8 mouse cellular contexts compared by ENCODE assay signal in genomic region chr11:117968016-117968671, GRCm38 (mm10). TPM values are rescaled to one million over a fixed set of nuclear protein-coding genes. Genes with fewer than 3 reads are reported as not detected.
A peak's percentile ranks its signal among the peaks of the same experiment; 100 is the strongest.
DNase-seq lines count a peak whose midpoint lies in the region; ATAC-seq and TF ChIP-seq lines count a peak whose summit lies in the region.

No protein-coding gene starts in this region.

- no peak for TF ChIP-seq CTCF in testis, adult 2 months (IDR thresholded peaks at IDR 0.05; ENCODE audit: control insufficient read depth, insufficient read depth, insufficient replicate concordance, low read depth, low read length)
- no peak for TF ChIP-seq CTCF in heart, postnatal 0 days (IDR thresholded peaks at IDR 0.05; ENCODE audit: low read depth)

- H3K4me2 ChIP-seq in heart, postnatal 0 days (ENCODE audit: low read depth, low read length): peak overlapping the region; percentile 93
- peak overlapping the region; percentile 90 for H3K4me2 ChIP-seq in limb, embryonic 15.5 days
- peak overlapping the region; percentile 96 for H3K4me2 ChIP-seq in neural tube, embryonic 12.5 days (replicated peaks)

- no peaks in the 10 kb centered on the region for H3K9me3 ChIP-seq in heart, postnatal 0 days (replicated peaks; ENCODE audit: control insufficient read depth, low read length)
- no peaks in the 10 kb centered on the region for H3K9me3 ChIP-seq in limb, embryonic 15.5 days
- no peaks in the 10 kb centered on the region for H3K9me3 ChIP-seq in neural tube, embryonic 12.5 days

- under 1% methylated on average over 61 of the region's 64 CpGs for WGBS in heart, postnatal 0 days
- under 1% methylated on average over 64 of the region's 64 CpGs for WGBS in limb, embryonic 15.5 days
- under 1% methylated on average over 64 of the region's 64 CpGs for WGBS in neural tube, embryonic 12.5 days

- H3K4me1 ChIP-seq in testis, adult 2 months (ENCODE audit: control insufficient read depth, insufficient read depth, low read length): peaks cover 30% of the 10 kb centered on the region
- peaks cover 37% of the 10 kb centered on the region for H3K4me1 ChIP-seq in heart, postnatal 0 days (ENCODE audit: control insufficient read depth, insufficient read depth)
- peaks cover 65% of the 10 kb centered on the region for H3K4me1 ChIP-seq in limb, embryonic 15.5 days
- H3K4me1 ChIP-seq in neural tube, embryonic 12.5 days: peaks cover 67% of the 10 kb centered on the region

- H3K9ac ChIP-seq in heart, postnatal 0 days (replicated peaks; ENCODE audit: low read depth, low read length): peak overlapping the region; percentile 82
- peak overlapping the region; percentile 71 for H3K9ac ChIP-seq in limb, embryonic 15.5 days
- peak overlapping the region; percentile 77 for H3K9ac ChIP-seq in neural tube, embryonic 12.5 days

- H3K27ac ChIP-seq in testis, adult 2 months (ENCODE audit: control insufficient read depth, insufficient read depth, low read depth, low read length): no peak overlapping the region
- peak overlapping the region; percentile 91 for H3K27ac ChIP-seq in heart, postnatal 0 days (ENCODE audit: low read depth)
- peak overlapping the region; percentile 95 for H3K27ac ChIP-seq in limb, embryonic 15.5 days
- H3K27ac ChIP-seq in neural tube, embryonic 12.5 days: no peak overlapping the region; the same call in 1 of the 2 replicates

- peak overlapping the region; percentile 83 for H3K4me3 ChIP-seq in testis, adult 2 months (ENCODE audit: control insufficient read depth, low read depth, low read length)
- peak overlapping the region; percentile 64 for H3K4me3 ChIP-seq in heart, postnatal 0 days (ENCODE audit: low read depth, low read length)
- peak overlapping the region; percentile 57 for H3K4me3 ChIP-seq in limb, embryonic 15.5 days
- peak overlapping the region; percentile 63 for H3K4me3 ChIP-seq in neural tube, embryonic 12.5 days

- peak; percentile 59 for DNase-seq in adrenal gland, postnatal 10 days
- no peak for DNase-seq in adrenal gland, postnatal 4 days (ENCODE audit: low spot score in 2 of 2)
- DNase-seq in testis, postnatal 14 days (ENCODE audit: low spot score): no peak
- no peak for DNase-seq in heart, postnatal 0 days (ENCODE audit: low spot score)
- DNase-seq in c-Kit-positive CD71-positive TER-119-positive erythroid progenitor cells, embryonic 14.5 days (ENCODE audit: low spot score): no peak

- no peak for ATAC-seq in heart, postnatal 0 days (ENCODE audit: insufficient read depth, low read depth)
- no peak for ATAC-seq in limb, embryonic 15.5 days (ENCODE audit: insufficient number of reproducible peaks, low FRiP score, low TSS enrichment, low read depth)
- ATAC-seq in neural tube, embryonic 12.5 days (ENCODE audit: low FRiP score, low read depth): no peak

- H3K36me3 ChIP-seq in testis, adult 2 months (ENCODE audit: control insufficient read depth, insufficient read depth, low read length): no peaks in the 10 kb centered on the region
- 0 out of 2 replicates have a peak, but pooled peaks cover 6% of the 10 kb centered on the region for H3K36me3 ChIP-seq in heart, postnatal 0 days (replicated peaks; ENCODE audit: control insufficient read depth, insufficient read depth, low read length)
- H3K36me3 ChIP-seq in limb, embryonic 15.5 days: peaks cover 9% of the 10 kb centered on the region; the same call in 1 of the 2 replicates
- H3K36me3 ChIP-seq in neural tube, embryonic 12.5 days: no peaks in the 10 kb centered on the region

- TF ChIP-seq POLR2A in testis, adult 2 months (IDR thresholded peaks at IDR 0.05; ENCODE audit: control insufficient read depth, low read depth, low read length): no peak

- H3K27me3 ChIP-seq in testis, adult 2 months (ENCODE audit: control insufficient read depth, insufficient read depth, low read length): no peaks in the 10 kb centered on the region
- H3K27me3 ChIP-seq in heart, postnatal 0 days (ENCODE audit: control insufficient read depth, insufficient read depth, low read length): peaks cover 17% of the 10 kb centered on the region
- H3K27me3 ChIP-seq in limb, embryonic 15.5 days: no peaks in the 10 kb centered on the region
- H3K27me3 ChIP-seq in neural tube, embryonic 12.5 days (replicated peaks): peaks cover 38% of the 10 kb centered on the region

- no peak for TF ChIP-seq EP300 in heart, postnatal 0 days (IDR thresholded peaks at IDR 0.05; ENCODE audit: low read depth)

RNA-seq across cellular contexts. Expression of gene Socs3, which starts 1.7 kb away (rescaled TPM):
- total RNA-seq in adrenal gland, postnatal 10 days (2021): 1 to 10 TPM; 5.0 to 9.0 TPM
- total RNA-seq in adrenal gland, postnatal 4 days (2021): 10 to 100 TPM; 11.8 to 12.7 TPM
- 0.51 and 0.61 TPM in 2 replicates for polyA plus RNA-seq in testis, adult 2 months (2012; rRNA removed)
- 5.7 and 13.1 TPM in 2 replicates for total RNA-seq in heart, postnatal 0 days (2014; rRNA removed; ENCODE audit: low replicate concordance)
- polyA plus RNA-seq in heart, postnatal 0 days (2015; fragmentation: Nextera tagmentation; extraction: Ambion mirVana): 4.0 and 5.1 TPM in 2 replicates
- 20.3 and 24.0 TPM in 2 replicates for polyA plus RNA-seq in limb, embryonic 15.5 days (2015; fragmentation: Nextera tagmentation; extraction: Ambion mirVana)
- 9.2 and 10.1 TPM in 2 replicates for polyA plus RNA-seq in neural tube, embryonic 12.5 days (2016; fragmentation: Nextera tagmentation; extraction: Ambion mirVana)

RNA-seq across cellular contexts. Expression of gene Pgs1, which starts 17.9 kb away (rescaled TPM):
- 10 to 100 TPM; 30.9 to 31.0 TPM for total RNA-seq in adrenal gland, postnatal 10 days (2021)
- 10 to 100 TPM; 39.1 to 40.4 TPM for total RNA-seq in adrenal gland, postnatal 4 days (2021)
- polyA plus RNA-seq in testis, adult 2 months (2012; rRNA removed): 55.3 and 59.6 TPM in 2 replicates
- 27.2 and 33.0 TPM in 2 replicates for total RNA-seq in heart, postnatal 0 days (2014; rRNA removed; ENCODE audit: low replicate concordance)
- polyA plus RNA-seq in heart, postnatal 0 days (2015; fragmentation: Nextera tagmentation; extraction: Ambion mirVana): 20.3 and 21.8 TPM in 2 replicates
- 35.5 and 37.8 TPM in 2 replicates for polyA plus RNA-seq in limb, embryonic 15.5 days (2015; fragmentation: Nextera tagmentation; extraction: Ambion mirVana)
- polyA plus RNA-seq in neural tube, embryonic 12.5 days (2016; fragmentation: Nextera tagmentation; extraction: Ambion mirVana): 50.2 and 50.3 TPM in 2 replicates

Comparison
In these comparisons a context has a peak if more than half of its experiments do, and no peak if none do; other contexts are left out.
1. H3K27ac ChIP-seq: peak in heart, postnatal 0 days (single experiment) and limb, embryonic 15.5 days (single experiment); none in testis, adult 2 months (single experiment) and neural tube, embryonic 12.5 days (single experiment).
2. Peak in every context shown above with its lines, with median percentiles within 50 percentile points of each other: H3K4me3 ChIP-seq, H3K4me2 ChIP-seq and H3K9ac ChIP-seq.